Mouse (Mus musculus) right cerebral cortex, adult 2 months (tissue): ENCODE data around the gene Depdc1a.
"Not testable (repeated sequence)": the region's sequence is repeated elsewhere in the genome, so short reads cannot be mapped to it uniquely, and the experiment has no call there.

Source experiments
- DNase-seq, 2 experiments: peaks; one replicate each; pipeline ENCODE4 v3.0.0; 2021 to 2022; ENCODE audit warnings: low spot score in 2 of 2

The Depdc1a gene

GRCm38 (mm10) chr3:159495243-159495801 lies at the start of gene Depdc1a:
Gene Depdc1a, plus strand, starts transcription at chr3:159495433.
- DNase-seq = peak; percentile 92 to 93

GRCm38 (mm10) chr3:159470059-159470458 lies 25.2 kb upstream of the Depdc1a start:
- no peak for DNase-seq

- DNase-seq = no peak
Measured at GRCm38 (mm10) chr3:159475465-159475864, 19.8 kb upstream of the Depdc1a start.

- DNase-seq = no peak
Measured at GRCm38 (mm10) chr3:159477250-159477962, 17.8 kb upstream of the Depdc1a start.

GRCm38 (mm10) chr3:159494709-159495108 lies 524 bp upstream of the Depdc1a start:
- not testable (repeated sequence) for DNase-seq

GRCm38 (mm10) chr3:159508899-159509298 lies 13.7 kb downstream of the Depdc1a start:
- DNase-seq = no peak

GRCm38 (mm10) chr3:159528563-159528962 lies 33.3 kb downstream of the Depdc1a start:
- DNase-seq = no peak

- peak; percentile 8 to 54 for DNase-seq
Measured at GRCm38 (mm10) chr3:159548303-159548702, 53.1 kb downstream of the Depdc1a start.

GRCm38 (mm10) chr3:159550224-159550623 lies 55.0 kb downstream of the Depdc1a start:
- DNase-seq = no peak
